Mouse (Mus musculus): ENCODE results near the gene Gtf2a1. TPM values are rescaled to one million over a fixed set of nuclear protein-coding genes. Genes with fewer than 3 reads are reported as not detected.
"Not testable (repeated sequence)": the region's sequence is repeated elsewhere in the genome, so short reads cannot be mapped to it uniquely, and the experiment has no call there.

The Gtf2a1 gene
- polyA plus RNA-seq, 1 experiment from 2014 or later: 17.3 TPM

GRCm38 (mm10) chr12:91557358-91558005, 32.8 kb downstream of the Gtf2a1 start:
- not testable (repeated sequence) for H3K4me3 ChIP-seq (ENCODE audit: low read depth, low read length); H3K9me3 ChIP-seq (replicated peaks; ENCODE audit: control insufficient read depth, low read length); H3K27me3 ChIP-seq (ENCODE audit: control insufficient read depth, insufficient read depth, low read depth, low read length); H3K27ac ChIP-seq (ENCODE audit: low read length); H3K9ac ChIP-seq (ENCODE audit: low read depth, low read length); H3K4me1 ChIP-seq (ENCODE audit: control insufficient read depth, low read depth, low read length); H3K4me2 ChIP-seq (ENCODE audit: low read depth, low read length)
- ATAC-seq (ENCODE audit: low read depth): peak; percentile 79
- WGBS (ENCODE audit: insufficient replicate concordance): 91% methylated on average over 8 of the region's 8 CpGs
- peaks cover 12% of the 10 kb centered on the region for H3K36me3 ChIP-seq (ENCODE audit: control insufficient read depth, insufficient read depth)

GRCm38 (mm10) chr12:91551773-91552526, 38.3 kb downstream of the Gtf2a1 start:
- peak; percentile 51 for ATAC-seq (ENCODE audit: low read depth)
- Histone ChIP-seq H3K9ac (ENCODE audit: low read depth, low read length) (no peak overlapping the region), H3K4me3 (ENCODE audit: low read depth, low read length) (no peak overlapping the region), H3K4me1 (ENCODE audit: control insufficient read depth, low read depth, low read length) (no peaks in the 10 kb centered on the region; the same call in 1 of the 2 replicates), H3K27me3 (ENCODE audit: control insufficient read depth, insufficient read depth, low read depth, low read length) (no peaks in the 10 kb centered on the region), H3K9me3 (replicated peaks; ENCODE audit: control insufficient read depth, low read length) (no peaks in the 10 kb centered on the region), H3K4me2 (ENCODE audit: low read depth, low read length) (no peak overlapping the region), H3K27ac (ENCODE audit: low read length) (no peak overlapping the region), H3K36me3 (ENCODE audit: control insufficient read depth, insufficient read depth) (peaks cover 2% of the 10 kb centered on the region)
- 67% methylated on average over 19 of the region's 19 CpGs for WGBS (ENCODE audit: insufficient replicate concordance)

- H3K9ac ChIP-seq (ENCODE audit: low read depth, low read length): no peak overlapping the region
- no peaks in the 10 kb centered on the region for H3K36me3 ChIP-seq (ENCODE audit: control insufficient read depth, insufficient read depth)
- no peaks in the 10 kb centered on the region for H3K9me3 ChIP-seq (replicated peaks; ENCODE audit: control insufficient read depth, low read length)
- no peaks in the 10 kb centered on the region; the same call in 1 of the 2 replicates for H3K4me1 ChIP-seq (ENCODE audit: control insufficient read depth, low read depth, low read length)
- H3K27me3 ChIP-seq (ENCODE audit: control insufficient read depth, insufficient read depth, low read depth, low read length): no peaks in the 10 kb centered on the region
- H3K27ac ChIP-seq (ENCODE audit: low read length): no peak overlapping the region
- WGBS (ENCODE audit: insufficient replicate concordance): 72% methylated on average over 9 of the region's 9 CpGs
- no peak overlapping the region for H3K4me3 ChIP-seq (ENCODE audit: low read depth, low read length)
- H3K4me2 ChIP-seq (ENCODE audit: low read depth, low read length): no peak overlapping the region
- no peak for ATAC-seq (ENCODE audit: low read depth)
Measured at GRCm38 (mm10) chr12:91549471-91549870, 40.8 kb downstream of the Gtf2a1 start.

- Histone ChIP-seq H3K4me1 (ENCODE audit: control insufficient read depth, low read depth, low read length) (no peaks in the 10 kb centered on the region), H3K4me2 (ENCODE audit: low read depth, low read length) (no peak overlapping the region), H3K9ac (ENCODE audit: low read depth, low read length) (no peak overlapping the region), H3K27ac (ENCODE audit: low read length) (no peak overlapping the region), H3K27me3 (ENCODE audit: control insufficient read depth, insufficient read depth, low read depth, low read length) (no peaks in the 10 kb centered on the region), H3K36me3 (ENCODE audit: control insufficient read depth, insufficient read depth) (no peaks in the 10 kb centered on the region), H3K9me3 (replicated peaks; ENCODE audit: control insufficient read depth, low read length) (no peaks in the 10 kb centered on the region), H3K4me3 (ENCODE audit: low read depth, low read length) (no peak overlapping the region)
- no peak for ATAC-seq (ENCODE audit: low read depth)
- 68% methylated on average over 7 of the region's 7 CpGs for WGBS (ENCODE audit: insufficient replicate concordance)
Measured at GRCm38 (mm10) chr12:91540202-91540601, 50.1 kb downstream of the Gtf2a1 start.

- no peak for ATAC-seq (ENCODE audit: low read depth)
Measured at GRCm38 (mm10) chr12:91534514-91534913, 55.8 kb downstream of the Gtf2a1 start.

GRCm38 (mm10) chr12:91523626-91524025, 66.7 kb downstream of the Gtf2a1 start:
- no peak overlapping the region for H3K27ac ChIP-seq (ENCODE audit: low read length)
- 43% methylated on average over 3 of the region's 3 CpGs for WGBS (ENCODE audit: insufficient replicate concordance)
- no peaks in the 10 kb centered on the region for H3K4me1 ChIP-seq (ENCODE audit: control insufficient read depth, low read depth, low read length)
- H3K27me3 ChIP-seq (ENCODE audit: control insufficient read depth, insufficient read depth, low read depth, low read length): no peaks in the 10 kb centered on the region
- no peak overlapping the region for H3K4me2 ChIP-seq (ENCODE audit: low read depth, low read length)
- H3K9me3 ChIP-seq (replicated peaks; ENCODE audit: control insufficient read depth, low read length): no peaks in the 10 kb centered on the region
- H3K9ac ChIP-seq (ENCODE audit: low read depth, low read length): no peak overlapping the region
- no peaks in the 10 kb centered on the region for H3K36me3 ChIP-seq (ENCODE audit: control insufficient read depth, insufficient read depth)
- no peak for ATAC-seq (ENCODE audit: low read depth)
- H3K4me3 ChIP-seq (ENCODE audit: low read depth, low read length): no peak overlapping the region

More at GRCm38 (mm10) chr12:91534514-91534913, 55.8 kb downstream of the Gtf2a1 start:
- H3K4me2 ChIP-seq (ENCODE audit: low read depth, low read length): no peak overlapping the region
- WGBS (ENCODE audit: insufficient replicate concordance): 34% methylated on average over 6 of the region's 6 CpGs
- no peak overlapping the region for H3K4me3 ChIP-seq (ENCODE audit: low read depth, low read length)
- H3K4me1 ChIP-seq (ENCODE audit: control insufficient read depth, low read depth, low read length): no peaks in the 10 kb centered on the region
- no peak overlapping the region for H3K9ac ChIP-seq (ENCODE audit: low read depth, low read length)
- no peaks in the 10 kb centered on the region for H3K9me3 ChIP-seq (replicated peaks; ENCODE audit: control insufficient read depth, low read length)
- no peaks in the 10 kb centered on the region for H3K36me3 ChIP-seq (ENCODE audit: control insufficient read depth, insufficient read depth)
- H3K27ac ChIP-seq (ENCODE audit: low read length): no peak overlapping the region
- H3K27me3 ChIP-seq (ENCODE audit: control insufficient read depth, insufficient read depth, low read depth, low read length): no peaks in the 10 kb centered on the region

- no peaks in the 10 kb centered on the region for H3K36me3 ChIP-seq (ENCODE audit: control insufficient read depth, insufficient read depth)
- no peaks in the 10 kb centered on the region for H3K9me3 ChIP-seq (replicated peaks; ENCODE audit: control insufficient read depth, low read length)
- no peak overlapping the region for H3K4me2 ChIP-seq (ENCODE audit: low read depth, low read length)
- H3K27ac ChIP-seq (ENCODE audit: low read length): no peak overlapping the region
- no peaks in the 10 kb centered on the region for H3K4me1 ChIP-seq (ENCODE audit: control insufficient read depth, low read depth, low read length)
- 70% methylated on average over 3 of the region's 3 CpGs for WGBS (ENCODE audit: insufficient replicate concordance)
- no peak for ATAC-seq (ENCODE audit: low read depth)
- no peak overlapping the region for H3K9ac ChIP-seq (ENCODE audit: low read depth, low read length)
- H3K4me3 ChIP-seq (ENCODE audit: low read depth, low read length): no peak overlapping the region
- no peaks in the 10 kb centered on the region for H3K27me3 ChIP-seq (ENCODE audit: control insufficient read depth, insufficient read depth, low read depth, low read length)
Measured at GRCm38 (mm10) chr12:91517808-91518207, 72.5 kb downstream of the Gtf2a1 start.

- Histone ChIP-seq H3K9me3 (replicated peaks; ENCODE audit: control insufficient read depth, low read length) (no peaks in the 10 kb centered on the region), H3K9ac (ENCODE audit: low read depth, low read length) (no peak overlapping the region), H3K4me1 (ENCODE audit: control insufficient read depth, low read depth, low read length) (no peaks in the 10 kb centered on the region), H3K4me3 (ENCODE audit: low read depth, low read length) (no peak overlapping the region), H3K4me2 (ENCODE audit: low read depth, low read length) (no peak overlapping the region), H3K27ac (ENCODE audit: low read length) (no peak overlapping the region), H3K27me3 (ENCODE audit: control insufficient read depth, insufficient read depth, low read depth, low read length) (no peaks in the 10 kb centered on the region), H3K36me3 (ENCODE audit: control insufficient read depth, insufficient read depth) (no peaks in the 10 kb centered on the region)
- ATAC-seq (ENCODE audit: low read depth): no peak
- 61% methylated on average over 6 of the region's 6 CpGs for WGBS (ENCODE audit: insufficient replicate concordance)
Measured at GRCm38 (mm10) chr12:91513980-91514379, 76.3 kb downstream of the Gtf2a1 start.

DNA sequence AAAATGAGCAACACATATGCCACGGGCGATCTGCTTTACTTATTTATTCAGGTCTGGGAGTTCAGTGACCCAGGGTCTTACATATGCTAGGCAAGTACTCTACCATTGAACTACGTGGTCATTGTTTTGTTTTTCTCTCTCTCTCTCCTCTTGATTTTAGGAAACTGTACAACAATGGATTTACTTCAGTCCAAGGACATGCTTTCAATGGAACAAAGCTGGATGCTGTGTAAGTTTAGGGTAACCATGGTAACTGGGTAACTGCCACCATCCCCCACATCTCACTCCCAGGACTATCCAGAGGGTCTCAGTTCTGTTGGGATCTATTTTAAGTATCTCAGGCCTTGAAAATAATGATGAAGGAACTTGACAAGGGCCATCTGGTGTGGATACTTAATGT, 78.5 kb downstream of the Gtf2a1 start:
- no peaks in the 10 kb centered on the region for H3K27me3 ChIP-seq (ENCODE audit: control insufficient read depth, insufficient read depth, low read depth, low read length)
- WGBS (ENCODE audit: insufficient replicate concordance): 55% methylated on average over 3 of the region's 3 CpGs
- H3K9ac ChIP-seq (ENCODE audit: low read depth, low read length): no peak overlapping the region
- no peak overlapping the region for H3K4me2 ChIP-seq (ENCODE audit: low read depth, low read length)
- no peaks in the 10 kb centered on the region for H3K4me1 ChIP-seq (ENCODE audit: control insufficient read depth, low read depth, low read length)
- no peaks in the 10 kb centered on the region for H3K36me3 ChIP-seq (ENCODE audit: control insufficient read depth, insufficient read depth)
- H3K4me3 ChIP-seq (ENCODE audit: low read depth, low read length): no peak overlapping the region
- H3K9me3 ChIP-seq (replicated peaks; ENCODE audit: control insufficient read depth, low read length): no peaks in the 10 kb centered on the region
- H3K27ac ChIP-seq (ENCODE audit: low read length): no peak overlapping the region
- ATAC-seq (ENCODE audit: low read depth): no peak
